ENCODE assay signal across 11 mouse cellular contexts in genomic region chr8:107205164-107205563, GRCm38 (mm10). TPM values are rescaled to one million over a fixed set of nuclear protein-coding genes. Genes with fewer than 3 reads are reported as not detected.
DNase-seq lines count a peak whose midpoint lies in the region; ATAC-seq and TF ChIP-seq lines count a peak whose summit lies in the region.
"Had no signal": no experiment of that assay in that cellular context is flagged by ENCODE, and none has a peak within 500 bp of the region (broad histone marks: within the 10 kb centered on the region; RNA-seq: fewer than 3 reads in every experiment).

No protein-coding gene starts in this region.

- no peak for TF ChIP-seq CTCF in stomach, postnatal 0 days (IDR thresholded peaks at IDR 0.05; ENCODE audit: low read depth)

- H3K9ac ChIP-seq in hindbrain, embryonic 15.5 days = no peak overlapping the region
- H3K9ac ChIP-seq in hindbrain, embryonic 14.5 days = no peak overlapping the region
- no peak overlapping the region for H3K9ac ChIP-seq in stomach, postnatal 0 days (ENCODE audit: low read length)

- no peak for TF ChIP-seq EP300 in stomach, postnatal 0 days (optimal IDR thresholded peaks at IDR 0.05)

- H3K9me3 ChIP-seq in hindbrain, embryonic 15.5 days = no peaks in the 10 kb centered on the region
- no peaks in the 10 kb centered on the region for H3K9me3 ChIP-seq in hindbrain, embryonic 14.5 days (ENCODE audit: control insufficient read depth, low read length)
- H3K9me3 ChIP-seq in stomach, postnatal 0 days (ENCODE audit: control insufficient read depth, low read length) = no peaks in the 10 kb centered on the region

- ATAC-seq in hindbrain, embryonic 15.5 days (ENCODE audit: low FRiP score, low read depth) = peak; percentile 42; the same call in 1 of the 2 replicates
- ATAC-seq in hindbrain, embryonic 14.5 days (ENCODE audit: low FRiP score) = no peak
- ATAC-seq in stomach, postnatal 0 days (ENCODE audit: low FRiP score, low TSS enrichment) = no peak
- ATAC-seq: activated CD4-positive, CD25-positive, alpha-beta regulatory T cell, adult 4 months had no signal

- peaks cover 9% of the 10 kb centered on the region for H3K4me1 ChIP-seq in hindbrain, embryonic 15.5 days (replicated peaks)
- H3K4me1 ChIP-seq in hindbrain, embryonic 14.5 days (replicated peaks; ENCODE audit: control insufficient read depth, insufficient read depth, low read length) = no peaks in the 10 kb centered on the region
- peaks cover 3% of the 10 kb centered on the region; the same call in 1 of the 2 replicates for H3K4me1 ChIP-seq in stomach, postnatal 0 days (replicated peaks; ENCODE audit: control insufficient read depth, insufficient read depth)

- 0 out of 2 replicates have a peak overlapping the region, but pooled peaks have one; percentile 71 for H3K27ac ChIP-seq in hindbrain, embryonic 15.5 days (replicated peaks)
- no peak overlapping the region for H3K27ac ChIP-seq in hindbrain, embryonic 14.5 days
- H3K27ac ChIP-seq in stomach, postnatal 0 days (replicated peaks) = peak overlapping the region; percentile 78; the same call in 1 of the 2 replicates
- H3K27ac ChIP-seq: macrophage had no signal

- no peak overlapping the region for H3K4me3 ChIP-seq in hindbrain, embryonic 15.5 days
- no peak overlapping the region for H3K4me3 ChIP-seq in hindbrain, embryonic 14.5 days (replicated peaks; ENCODE audit: low read length)
- H3K4me3 ChIP-seq in stomach, postnatal 0 days (ENCODE audit: low read depth, low read length) = no peak overlapping the region
- H3K4me3 ChIP-seq: erythroblast, embryonic 14.5 days had no signal

- DNase-seq in hindbrain, embryonic 14.5 days (ENCODE audit: low spot score) = no peak
- peak; percentile 49 for DNase-seq in lung, postnatal 10 days
- no peak for DNase-seq in lung, postnatal 25 days (ENCODE audit: low spot score)
- peak; percentile 67 to 73 for DNase-seq in cerebellum, postnatal 10 days
- DNase-seq in stomach, postnatal 0 days (ENCODE audit: low spot score) = no peak
- no peak for DNase-seq in urinary bladder, postnatal 14 days (ENCODE audit: low spot score)
- DNase-seq: thymus, postnatal 25 days had no signal

- no peaks in the 10 kb centered on the region for H3K36me3 ChIP-seq in hindbrain, embryonic 15.5 days
- no peaks in the 10 kb centered on the region for H3K36me3 ChIP-seq in hindbrain, embryonic 14.5 days (replicated peaks; ENCODE audit: control insufficient read depth, insufficient read depth)
- H3K36me3 ChIP-seq in stomach, postnatal 0 days (ENCODE audit: control insufficient read depth, insufficient read depth, low read length) = no peaks in the 10 kb centered on the region

- H3K27me3 ChIP-seq in hindbrain, embryonic 15.5 days = no peaks in the 10 kb centered on the region
- H3K27me3 ChIP-seq in hindbrain, embryonic 14.5 days (ENCODE audit: control insufficient read depth, insufficient read depth, low read length) = no peaks in the 10 kb centered on the region
- no peaks in the 10 kb centered on the region for H3K27me3 ChIP-seq in stomach, postnatal 0 days (ENCODE audit: control insufficient read depth, insufficient read depth, low read length)

- 82% methylated on average over 9 of the region's 9 CpGs for WGBS in hindbrain, embryonic 15.5 days
- WGBS in hindbrain, embryonic 14.5 days = 86% methylated on average over 9 of the region's 9 CpGs
- 82% methylated on average over 9 of the region's 9 CpGs for WGBS in stomach, postnatal 0 days

- H3K4me2 ChIP-seq in hindbrain, embryonic 15.5 days = no peak overlapping the region
- H3K4me2 ChIP-seq in hindbrain, embryonic 14.5 days (replicated peaks) = no peak overlapping the region
- H3K4me2 ChIP-seq in stomach, postnatal 0 days (replicated peaks; ENCODE audit: low read depth) = no peak overlapping the region

RNA-seq across cellular contexts. Expression of gene Cyb5b, which starts 54.7 kb away (rescaled TPM):
- polyA plus RNA-seq in hindbrain, embryonic 15.5 days (2015; fragmentation: Nextera tagmentation; extraction: Ambion mirVana) = 99.6 and 103 TPM in 2 replicates
- polyA plus RNA-seq in hindbrain, embryonic 14.5 days (2014; fragmentation: Nextera tagmentation; extraction: Ambion mirVana) = 126 and 134 TPM in 2 replicates
- 52.6 and 52.9 TPM in 2 replicates for polyA plus RNA-seq in stomach, postnatal 0 days (2015; fragmentation: Nextera tagmentation; extraction: Ambion mirVana)

Comparison
In these comparisons a context has a peak if more than half of its experiments do, and no peak if none do; other contexts are left out.
1. DNase-seq: peak in lung, postnatal 10 days (single experiment) and cerebellum, postnatal 10 days (2 of 2); none in hindbrain, embryonic 14.5 days (single experiment), lung, postnatal 25 days (single experiment), stomach, postnatal 0 days (single experiment) and urinary bladder, postnatal 14 days (single experiment).